Mouse (Mus musculus): ENCODE measurements around the gene Cdipt. TPM values are rescaled to one million over a fixed set of nuclear protein-coding genes. Genes with fewer than 3 reads are reported as not detected.

Cdipt gene
- total and polyA plus RNA-seq, 2 experiments from 2014 or later: 142 to 244 TPM

GRCm38 (mm10) chr7:127018416-127019305 lies 42.9 kb downstream of the Cdipt start:
- no peak for DNase-seq (ENCODE audit: low spot score)
- Histone ChIP-seq H3K27ac (ENCODE audit: low read depth, low read length) (peak overlapping the region; percentile 27), H3K4me2 (ENCODE audit: low read depth, low read length, poor library complexity, severe bottlenecking) (peak overlapping the region; percentile 71), H3K4me1 (ENCODE audit: insufficient read depth, low read length) (peaks cover 41% of the 10 kb centered on the region), H3K9ac (replicated peaks; ENCODE audit: low read length, poor library complexity, severe bottlenecking) (peak overlapping the region; percentile 79), H3K36me3 (ENCODE audit: insufficient read depth, low read length) (peaks cover 26% of the 10 kb centered on the region), H3K27me3 (ENCODE audit: insufficient read depth, low read length) (no peaks in the 10 kb centered on the region), H3K4me3 (ENCODE audit: low read depth, low read length) (no peak overlapping the region), H3K9me3 (ENCODE audit: low read length) (no peaks in the 10 kb centered on the region)
- no peak for TF ChIP-seq CTCF (IDR thresholded peaks at IDR 0.05)
- ATAC-seq (ENCODE audit: low FRiP score): no peak
- 85% methylated on average over 15 of the region's 15 CpGs for WGBS

- 74% methylated on average over 14 of the region's 14 CpGs for WGBS
- Histone ChIP-seq H3K27ac (ENCODE audit: low read depth, low read length) (0 out of 2 replicates have a peak overlapping the region, but pooled peaks have one; percentile 82), H3K9ac (replicated peaks; ENCODE audit: low read length, poor library complexity, severe bottlenecking) (peak overlapping the region; percentile 79)
Measured at GRCm38 (mm10) chr7:127019306-127019960, 43.7 kb downstream of the Cdipt start.

GRCm38 (mm10) chr7:127020031-127020430 lies 44.3 kb downstream of the Cdipt start:
- Histone ChIP-seq H3K9me3 (ENCODE audit: low read length) (no peaks in the 10 kb centered on the region), H3K36me3 (ENCODE audit: insufficient read depth, low read length) (peaks cover 19% of the 10 kb centered on the region), H3K4me3 (ENCODE audit: low read depth, low read length) (peak overlapping the region; percentile 63), H3K27me3 (ENCODE audit: insufficient read depth, low read length) (no peaks in the 10 kb centered on the region), H3K4me1 (ENCODE audit: insufficient read depth, low read length) (peaks cover 50% of the 10 kb centered on the region), H3K4me2 (ENCODE audit: low read depth, low read length, poor library complexity, severe bottlenecking) (peak overlapping the region; percentile 71), H3K27ac (ENCODE audit: low read depth, low read length) (peak overlapping the region; percentile 82), H3K9ac (replicated peaks; ENCODE audit: low read length, poor library complexity, severe bottlenecking) (peak overlapping the region; percentile 79)
- ATAC-seq (ENCODE audit: low FRiP score) (no peak), DNase-seq (ENCODE audit: low spot score) (no peak)
- no peak for TF ChIP-seq CTCF (IDR thresholded peaks at IDR 0.05)
- WGBS: 54% methylated on average over 3 of the region's 3 CpGs

More at GRCm38 (mm10) chr7:127019306-127019960, 43.7 kb downstream of the Cdipt start:
- peak overlapping the region; percentile 63 for H3K4me3 ChIP-seq (ENCODE audit: low read depth, low read length)
- ATAC-seq (ENCODE audit: low FRiP score) (no peak), DNase-seq (ENCODE audit: low spot score) (no peak)
- TF ChIP-seq CTCF (IDR thresholded peaks at IDR 0.05): no peak
- no peaks in the 10 kb centered on the region for H3K9me3 ChIP-seq (ENCODE audit: low read length)
- peaks cover 46% of the 10 kb centered on the region for H3K4me1 ChIP-seq (ENCODE audit: insufficient read depth, low read length)
- H3K36me3 ChIP-seq (ENCODE audit: insufficient read depth, low read length): peaks cover 21% of the 10 kb centered on the region
- H3K27me3 ChIP-seq (ENCODE audit: insufficient read depth, low read length): no peaks in the 10 kb centered on the region
- H3K4me2 ChIP-seq (ENCODE audit: low read depth, low read length, poor library complexity, severe bottlenecking): peak overlapping the region; percentile 71

GRCm38 (mm10) chr7:127020491-127020890 lies 44.8 kb downstream of the Cdipt start:
- no peak for TF ChIP-seq CTCF (IDR thresholded peaks at IDR 0.05)
- Histone ChIP-seq H3K27ac (ENCODE audit: low read depth, low read length) (peak overlapping the region; percentile 82), H3K4me2 (ENCODE audit: low read depth, low read length, poor library complexity, severe bottlenecking) (peak overlapping the region; percentile 71), H3K9me3 (ENCODE audit: low read length) (no peaks in the 10 kb centered on the region), H3K4me1 (ENCODE audit: insufficient read depth, low read length) (peaks cover 48% of the 10 kb centered on the region), H3K27me3 (ENCODE audit: insufficient read depth, low read length) (no peaks in the 10 kb centered on the region), H3K9ac (replicated peaks; ENCODE audit: low read length, poor library complexity, severe bottlenecking) (peak overlapping the region; percentile 79), H3K36me3 (ENCODE audit: insufficient read depth, low read length) (peaks cover 16% of the 10 kb centered on the region), H3K4me3 (ENCODE audit: low read depth, low read length) (peak overlapping the region; percentile 63)
- DNase-seq (ENCODE audit: low spot score): no peak
- no peak for ATAC-seq (ENCODE audit: low FRiP score)
- 12% methylated on average over 5 of the region's 5 CpGs for WGBS

- Histone ChIP-seq H3K4me2 (ENCODE audit: low read depth, low read length, poor library complexity, severe bottlenecking) (peak within 1 kb of the TSS; percentile 71), H3K36me3 (ENCODE audit: insufficient read depth, low read length) (peaks cover 15% of the 10 kb centered on the region), H3K4me3 (ENCODE audit: low read depth, low read length) (peak within 1 kb of the TSS; percentile 63), H3K4me1 (ENCODE audit: insufficient read depth, low read length) (peaks cover 43% of the 10 kb centered on the region), H3K9ac (replicated peaks; ENCODE audit: low read length, poor library complexity, severe bottlenecking) (peak within 1 kb of the TSS; percentile 79), H3K27me3 (ENCODE audit: insufficient read depth, low read length) (no peaks in the 10 kb centered on the region), H3K27ac (ENCODE audit: low read depth, low read length) (peak within 1 kb of the TSS; percentile 82), H3K9me3 (ENCODE audit: low read length) (no peaks in the 10 kb centered on the region)
- ATAC-seq (ENCODE audit: low FRiP score) (no peak), DNase-seq (ENCODE audit: low spot score) (peak; percentile 81)
- 1% methylated on average over 30 of the region's 37 CpGs for WGBS
- TF ChIP-seq CTCF (IDR thresholded peaks at IDR 0.05): no peak
Measured at GRCm38 (mm10) chr7:127020901-127021562, 45.3 kb downstream of the Cdipt start, which contains the start of the genes Gm42742 and Prrt2. TSS of gene Gm42742 (minus strand) at chr7:127021097. TSS of gene Prrt2 (minus strand) at chr7:127021211.
